Mouse (Mus musculus): ENCODE results near the gene Zbtb18.

Zbtb18 gene

DNA sequence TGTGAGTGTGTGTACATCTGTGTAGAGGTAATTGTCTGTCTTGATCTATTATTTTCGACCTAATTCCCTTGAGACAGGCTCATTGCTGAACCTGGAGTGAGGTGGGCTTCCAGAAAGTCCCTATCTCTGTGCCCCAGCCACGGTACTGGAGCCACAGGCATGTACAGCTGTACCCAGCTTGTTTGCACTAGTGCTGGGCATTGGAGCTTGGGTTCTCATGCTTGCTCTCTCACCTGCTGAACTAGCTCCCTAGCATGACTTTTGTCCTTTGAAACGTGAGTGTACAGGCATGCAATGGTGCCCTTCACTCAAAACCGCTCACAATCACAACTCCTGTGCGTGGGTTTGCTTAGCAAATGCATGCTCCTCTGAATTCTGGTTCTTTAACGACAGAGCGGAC lies 42.1 kb downstream of the Zbtb18 start:
- DNase-seq, result no peak

DNA sequence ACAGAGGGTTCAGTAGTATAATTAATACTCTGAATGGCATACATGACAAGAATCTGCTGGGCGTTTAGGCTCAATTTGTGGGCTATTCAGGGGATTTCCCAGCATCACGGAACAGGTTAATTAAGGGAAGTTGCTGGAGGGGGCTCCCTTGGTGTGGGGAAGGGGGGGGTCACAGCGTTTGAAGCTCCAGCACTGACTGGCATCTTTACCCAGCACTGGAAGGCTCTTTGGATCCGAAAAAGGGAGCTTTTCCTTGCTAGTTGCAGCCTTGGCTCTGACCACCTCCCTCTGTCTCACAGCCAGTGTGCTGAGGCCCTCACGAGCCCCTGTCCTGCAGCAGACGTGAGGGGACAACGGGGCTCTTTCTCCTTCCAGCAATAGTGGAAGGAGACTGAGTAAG lies 42.5 kb downstream of the Zbtb18 start:
- no peak for DNase-seq

DNA sequence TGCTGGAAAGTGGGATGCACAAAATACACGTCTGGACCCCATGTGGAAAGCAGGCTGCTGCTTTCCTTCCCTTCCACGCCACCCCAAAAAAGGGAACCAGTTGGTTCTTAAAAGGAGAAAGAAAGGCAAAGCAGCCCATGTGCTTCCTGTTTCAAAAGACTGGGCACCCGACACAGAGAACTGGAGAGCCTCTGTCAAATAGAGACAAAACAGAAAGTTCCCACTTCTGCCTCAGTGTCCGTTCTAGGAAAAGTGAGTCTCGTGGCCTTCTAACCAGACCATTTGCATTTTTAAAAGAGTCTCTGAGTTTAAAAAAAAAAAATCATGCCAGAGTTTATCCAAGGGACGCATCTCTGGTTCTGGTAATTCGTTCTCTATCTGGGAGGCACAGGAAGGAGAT lies 47.7 kb downstream of the Zbtb18 start:
- DNase-seq, result no peak

DNA sequence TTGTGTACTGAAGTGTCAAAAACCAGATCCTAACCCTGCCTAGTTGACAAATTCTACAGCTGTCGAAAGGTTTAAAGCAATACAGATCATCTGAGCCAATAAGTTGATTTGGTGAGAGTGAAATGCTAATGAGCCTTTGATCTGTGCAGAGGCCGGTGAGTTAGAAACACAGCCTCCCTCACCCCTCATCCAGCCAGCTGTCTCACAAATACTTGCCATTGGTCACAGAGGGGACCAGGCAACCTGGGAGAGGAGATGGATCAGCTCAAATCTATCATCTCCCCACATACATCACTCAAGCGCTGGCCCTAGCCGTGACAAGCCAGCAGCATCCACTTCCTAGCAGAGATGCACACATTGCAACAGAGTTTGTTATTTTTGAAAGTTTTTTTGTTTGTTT lies 48.7 kb downstream of the Zbtb18 start:
- no peak for DNase-seq

DNA sequence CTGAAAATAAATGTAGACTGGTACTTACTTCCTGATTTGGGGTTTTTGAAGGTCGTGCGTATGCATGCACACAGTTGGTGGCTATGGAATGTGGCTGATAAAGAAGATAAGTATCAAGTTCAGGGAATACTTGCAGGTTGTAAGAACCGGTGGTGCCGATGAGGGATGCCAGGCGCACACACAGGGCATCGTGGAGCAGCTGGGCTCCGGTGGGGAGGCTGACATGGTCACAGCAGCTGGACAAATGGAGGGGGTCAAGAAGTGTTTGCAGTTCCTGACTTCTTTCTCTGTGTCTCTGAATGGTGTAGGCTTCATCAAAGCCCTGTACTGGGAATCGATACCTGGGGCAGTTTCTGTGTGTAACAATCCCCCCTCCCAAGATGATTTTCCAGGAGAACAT lies 49.1 kb downstream of the Zbtb18 start:
- DNase-seq, result no peak

DNA sequence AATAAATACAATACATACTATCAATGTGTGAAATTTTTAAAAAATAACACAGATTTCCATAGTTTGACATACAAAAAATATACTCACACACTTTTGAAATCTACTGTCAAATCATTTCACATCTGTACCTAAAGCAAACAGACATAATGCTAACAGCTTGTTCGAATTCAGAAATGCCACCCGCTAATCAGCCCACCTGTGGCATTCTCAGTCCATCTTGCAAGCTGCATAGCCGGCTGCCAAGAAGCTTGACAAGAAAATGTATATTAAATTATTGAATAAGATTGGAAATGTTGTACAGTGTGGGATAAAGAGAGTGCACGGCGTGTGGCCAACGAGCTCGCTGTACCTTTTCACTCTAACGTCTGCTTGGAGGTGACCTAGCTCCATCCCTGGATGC lies 52.2 kb downstream of the Zbtb18 start:
- no peak for DNase-seq

DNA sequence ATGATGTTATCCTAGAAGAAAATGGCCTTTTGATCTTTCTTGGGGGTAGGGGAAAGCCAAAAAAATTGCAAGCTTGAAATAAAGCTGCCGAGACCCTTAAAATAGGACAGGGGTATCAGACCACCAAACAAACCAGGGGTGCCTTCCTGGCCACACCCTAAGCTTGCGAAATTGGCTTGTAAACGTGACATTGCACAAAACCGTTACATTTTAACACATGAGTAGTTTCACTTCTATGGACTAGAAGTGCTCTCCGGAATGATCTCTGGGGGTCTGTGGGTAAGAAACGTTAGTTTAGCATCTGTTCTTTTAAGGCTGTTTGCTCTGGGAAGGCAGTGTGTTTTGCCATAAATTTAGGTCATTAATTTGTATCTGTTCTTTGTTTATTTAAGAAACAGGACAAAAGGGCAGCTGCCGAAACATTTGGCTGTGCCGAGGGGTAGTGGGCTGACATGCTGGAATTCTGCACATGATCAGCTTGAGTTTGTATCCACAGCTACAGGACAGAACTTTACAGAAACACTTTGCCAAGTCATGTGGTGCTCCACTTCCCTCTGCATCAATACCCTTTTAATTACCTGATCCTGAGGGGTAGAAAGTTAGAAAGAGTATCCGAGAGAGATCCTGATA lies 52.9 kb downstream of the Zbtb18 start:
- no peak for DNase-seq

Data from right cerebral cortex, postnatal 4 days (tissue).